Mouse (Mus musculus) hematopoietic stem cell, adult 5-6 weeks (primary cell): ENCODE data around the gene Olfr1339. TPM values are rescaled to one million over a fixed set of nuclear protein-coding genes. Genes with fewer than 3 reads are reported as not detected.

Experiments used
- ATAC-seq, 2 experiments: fragments of 125-278 bp in 1 of 2; replicated peaks in 1 of 2; 2 replicates each; pipeline ENCODE4 v1.8.0; 2016 to 2017; ENCODE audit warnings: inconsistent platforms in 2 of 2, mild to moderate bottlenecking in 2 of 2, moderate number of reproducible peaks in 2 of 2, low read depth in 1 of 2, moderate TSS enrichment in 1 of 2; ENCODE audit not compliant: low FRiP score in 2 of 2, poor library complexity in 2 of 2, severe bottlenecking in 2 of 2, insufficient read depth in 1 of 2, low TSS enrichment in 1 of 2
- total RNA-seq: library from RNA; stranded (forward); fragments of 172-1452, 232-1000 nt; gene quantifications from 2 replicates; pipeline ENCODE4 v1.2.3, GENCODE M21; 2017

The Olfr1339 gene
- total RNA-seq: not detected in 2 replicates

GRCm38 (mm10) chr4:118731875-118732274, at the start of gene Olfr1339:
Gene Olfr1339, plus strand, starts transcription at chr4:118732175.
- ATAC-seq: no peak

DNA sequence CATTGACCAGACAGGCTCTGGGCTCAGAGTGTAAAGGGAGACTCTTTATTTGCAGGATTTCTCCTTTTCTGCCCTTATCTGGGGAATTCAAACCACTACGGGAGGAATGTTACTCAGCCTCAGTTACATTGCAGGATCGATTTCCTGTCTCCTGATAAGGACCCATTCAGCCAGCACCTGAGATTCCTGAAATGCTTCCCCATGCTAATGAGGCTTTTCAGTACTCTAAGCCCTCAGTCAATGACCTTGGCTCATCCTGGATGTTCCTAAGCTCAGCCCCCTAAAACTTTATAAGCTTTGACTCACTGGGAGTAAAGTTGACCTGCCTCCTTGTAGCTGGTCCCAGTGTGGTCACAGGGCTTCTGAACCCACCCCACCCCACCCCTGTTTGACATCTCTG, 44.9 kb upstream of the Olfr1339 start:
- no peak for ATAC-seq

DNA sequence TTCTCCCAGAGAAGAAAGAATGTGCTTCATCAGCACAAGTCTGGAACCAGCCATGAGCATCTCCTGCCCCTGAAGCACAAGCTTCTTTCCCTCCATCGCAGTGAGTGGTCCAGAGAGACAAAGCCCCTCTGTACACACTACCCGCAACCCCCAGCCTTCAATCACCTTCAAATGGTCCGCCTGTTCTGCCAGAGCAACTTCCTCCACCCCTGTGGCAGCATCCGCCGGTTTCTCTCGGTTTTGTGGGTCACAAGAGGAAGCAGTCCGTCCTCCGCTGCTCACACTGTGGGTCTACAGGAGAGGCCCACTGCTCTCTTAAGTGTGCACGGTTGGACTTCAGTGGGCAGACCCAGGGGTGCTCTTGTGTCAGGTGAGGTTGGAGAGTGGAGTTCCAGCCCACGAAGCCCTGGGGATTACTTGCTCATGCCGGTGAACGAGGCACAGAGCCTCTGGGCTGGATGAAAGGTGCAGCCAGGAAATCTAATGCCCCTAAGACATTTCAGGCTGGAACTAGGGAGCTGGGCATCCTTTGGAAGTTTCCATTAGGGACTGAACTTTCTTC, 39.5 kb upstream of the Olfr1339 start, which contains the start of gene Olfr1342:
TSS of gene Olfr1342 (minus strand) at position 345 of the 562 bp plus-strand sequence.
- peak; percentile 60 to 69 for ATAC-seq

DNA sequence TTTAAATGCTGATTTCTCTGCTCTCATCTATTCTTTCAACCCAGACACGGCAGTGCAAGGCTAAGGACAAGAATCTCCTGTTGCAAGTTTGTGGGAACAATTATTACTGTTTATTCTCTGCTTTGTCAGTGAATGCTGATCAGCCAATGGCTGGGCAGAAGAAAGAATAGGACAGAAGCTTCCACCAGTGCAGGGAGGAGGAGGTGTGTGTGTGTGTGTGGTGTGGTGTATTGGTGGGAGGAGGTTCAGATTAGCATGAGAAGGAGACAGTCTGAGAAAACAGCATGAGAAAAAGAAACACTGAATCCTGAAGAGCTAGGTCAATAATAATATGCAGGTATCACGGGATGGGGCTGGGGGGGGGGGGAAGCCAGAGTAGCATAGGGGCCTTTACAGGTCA, 38.2 kb upstream of the Olfr1339 start:
- ATAC-seq: no peak

DNA sequence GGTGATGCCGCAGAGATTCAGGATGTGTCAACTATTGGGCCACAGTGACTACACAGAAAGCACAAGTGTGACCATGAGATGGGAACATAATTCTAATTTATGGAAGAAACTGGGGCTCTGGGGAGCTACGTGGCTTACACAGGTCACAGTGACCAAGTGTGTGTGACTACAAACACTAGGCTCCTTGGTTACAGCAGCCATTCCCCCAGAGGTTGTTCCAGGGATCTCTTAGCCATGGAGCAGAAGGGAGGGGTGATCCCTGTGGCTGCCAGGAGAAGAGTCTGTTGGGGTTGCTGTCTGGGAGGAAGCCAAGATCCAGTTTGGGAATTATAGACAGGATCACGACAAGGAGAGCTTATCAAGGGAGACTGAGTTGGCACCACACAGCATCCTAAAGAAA, 28.8 kb upstream of the Olfr1339 start, which contains the start of gene Olfr1341:
TSS of gene Olfr1341 (plus strand) at position 301 of the 400 bp plus-strand sequence.
- no peak for ATAC-seq

DNA sequence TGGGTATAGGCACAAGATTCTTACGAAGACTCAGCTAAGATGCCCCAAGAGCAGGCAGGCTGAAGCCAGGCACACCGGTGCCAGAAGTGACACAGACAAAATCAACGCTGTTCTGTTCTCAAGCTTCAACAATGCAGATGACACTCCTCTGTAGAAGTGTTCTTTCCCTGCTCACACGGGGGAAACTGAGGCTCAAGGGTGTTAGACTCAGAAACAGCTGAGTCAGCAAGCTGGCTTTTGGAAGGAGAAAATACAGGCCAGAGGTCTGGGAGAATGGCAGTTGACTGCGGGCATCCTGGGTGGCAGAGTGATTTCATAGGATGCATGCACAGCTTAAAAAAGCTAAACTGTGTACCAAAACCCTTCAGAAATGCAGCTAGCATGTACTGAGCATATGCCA, 23.9 kb upstream of the Olfr1339 start:
- no peak for ATAC-seq

- ATAC-seq: no peak
Measured at GRCm38 (mm10) chr4:118711656-118712055, 20.3 kb upstream of the Olfr1339 start.

DNA sequence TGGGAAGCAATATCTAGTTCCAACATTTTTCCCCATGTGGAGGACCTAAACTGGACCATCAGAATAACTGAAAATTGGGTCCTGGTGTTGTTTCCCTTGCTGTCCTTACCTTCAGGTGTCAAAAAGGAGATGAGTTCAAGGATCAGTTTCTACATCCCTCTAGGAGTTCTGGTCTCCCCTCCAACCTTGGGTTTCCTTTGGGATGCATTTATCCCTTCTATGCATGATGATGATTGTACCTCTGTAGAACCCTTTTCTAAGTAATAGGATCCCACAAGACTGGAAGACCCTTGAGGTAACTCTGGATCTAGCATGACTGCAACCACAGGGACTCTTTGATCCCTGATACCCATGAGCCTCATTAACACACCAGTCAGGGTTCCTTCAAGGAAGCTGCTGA, 12.1 kb upstream of the Olfr1339 start, which contains the start of gene Olfr1340:
TSS of gene Olfr1340 (plus strand) at position 301 of the 400 bp plus-strand sequence.
- no peak for ATAC-seq

DNA sequence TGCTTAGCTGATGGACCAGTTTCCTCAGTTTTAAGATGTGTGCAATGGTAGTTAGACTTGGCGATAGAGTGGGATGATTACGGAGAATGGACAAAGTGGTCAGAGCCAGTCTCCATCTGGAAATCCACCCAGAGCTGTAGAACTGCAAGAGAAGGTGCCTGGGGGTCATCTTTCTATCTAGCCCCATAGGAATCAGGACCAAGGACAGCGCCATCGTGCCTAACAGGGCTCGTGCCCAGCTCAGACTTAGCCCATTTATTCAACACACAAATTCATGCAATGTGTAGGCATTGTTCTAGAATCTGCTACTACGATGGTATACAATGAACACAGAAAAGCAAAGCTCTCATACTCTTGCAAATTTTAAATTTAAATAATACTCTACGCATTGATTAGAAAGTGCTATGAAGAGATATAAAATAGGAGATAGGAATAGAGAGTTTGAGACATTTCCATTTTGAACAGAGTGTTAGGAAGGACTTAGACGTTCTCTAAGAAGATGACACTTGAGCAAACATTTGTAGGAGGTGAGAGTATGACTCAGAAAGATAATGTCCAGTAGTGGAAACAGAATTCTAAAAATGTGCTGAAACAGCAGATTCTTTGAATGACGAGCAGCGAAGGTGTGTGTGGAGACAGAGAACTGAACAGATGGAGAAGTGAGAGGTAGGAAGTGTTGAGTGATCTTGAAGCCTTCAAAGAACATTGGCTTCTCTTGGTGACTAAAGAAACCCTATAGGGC, 10.1 kb upstream of the Olfr1339 start:
- ATAC-seq: no peak

DNA sequence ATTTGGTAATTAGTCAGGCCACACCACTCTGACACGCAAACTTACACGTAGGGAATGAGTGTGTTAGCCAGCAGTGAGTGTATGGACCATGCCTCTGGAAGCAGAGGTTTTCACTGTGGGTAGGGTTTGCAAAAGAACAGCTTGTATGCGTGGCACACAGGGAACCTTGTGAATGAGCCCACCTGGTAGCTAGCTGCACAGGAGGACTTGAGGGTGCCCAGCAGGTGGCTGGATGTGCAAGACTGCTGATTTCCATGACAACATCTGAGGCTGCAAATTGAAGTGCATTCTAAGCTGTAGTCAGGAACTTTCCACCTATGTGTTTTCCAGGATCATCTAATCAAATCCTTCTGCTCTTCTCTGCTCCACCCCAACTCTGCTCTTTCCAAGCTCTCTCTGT, 7.6 kb downstream of the Olfr1339 start:
- ATAC-seq: no peak

GRCm38 (mm10) chr4:118740988-118741698, 9.2 kb downstream of the Olfr1339 start:
- no peak for ATAC-seq

DNA sequence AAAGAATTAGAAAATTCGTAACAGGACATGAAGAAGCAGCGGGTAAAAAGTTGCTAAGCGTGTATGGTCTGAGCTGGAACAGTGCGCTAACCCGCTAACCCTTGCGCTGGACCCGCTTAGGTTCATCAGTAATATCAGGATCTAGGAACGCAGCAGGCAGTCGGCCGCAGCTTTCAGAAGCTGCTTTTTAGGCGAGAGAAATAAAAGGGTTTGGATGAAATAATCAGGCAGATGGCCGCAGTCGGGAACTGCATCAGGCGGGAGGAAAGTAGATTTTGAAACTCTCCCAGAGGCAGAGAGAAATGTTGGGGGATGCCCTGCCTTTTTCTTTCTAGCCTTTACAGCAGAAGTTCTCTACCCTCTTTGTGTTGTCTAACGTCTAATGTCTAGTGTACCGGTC, 9.9 kb downstream of the Olfr1339 start:
- no peak for ATAC-seq

DNA sequence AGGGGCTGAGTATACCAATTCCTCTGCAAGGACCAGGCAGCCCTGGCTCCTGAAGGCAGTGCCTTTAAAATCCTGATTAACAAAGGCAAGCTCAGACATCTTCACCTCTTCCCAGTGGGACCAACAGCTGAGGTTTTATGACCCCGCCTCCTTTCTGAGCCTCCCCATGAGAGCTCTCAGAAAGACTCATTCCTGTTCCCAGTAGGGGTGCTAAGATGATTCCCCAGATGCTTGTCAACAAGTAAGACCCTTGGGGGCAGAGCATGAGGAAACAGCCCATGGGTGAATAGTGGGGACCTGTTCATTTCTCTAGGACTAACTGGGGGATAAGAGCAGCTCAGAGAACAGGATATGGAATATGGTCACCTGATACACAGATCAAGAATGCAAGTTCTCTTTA, 26.7 kb downstream of the Olfr1339 start, which contains the start of gene Olfr1338:
TSS of gene Olfr1338 (minus strand) at position 101 of the 400 bp plus-strand sequence.
- ATAC-seq: no peak

DNA sequence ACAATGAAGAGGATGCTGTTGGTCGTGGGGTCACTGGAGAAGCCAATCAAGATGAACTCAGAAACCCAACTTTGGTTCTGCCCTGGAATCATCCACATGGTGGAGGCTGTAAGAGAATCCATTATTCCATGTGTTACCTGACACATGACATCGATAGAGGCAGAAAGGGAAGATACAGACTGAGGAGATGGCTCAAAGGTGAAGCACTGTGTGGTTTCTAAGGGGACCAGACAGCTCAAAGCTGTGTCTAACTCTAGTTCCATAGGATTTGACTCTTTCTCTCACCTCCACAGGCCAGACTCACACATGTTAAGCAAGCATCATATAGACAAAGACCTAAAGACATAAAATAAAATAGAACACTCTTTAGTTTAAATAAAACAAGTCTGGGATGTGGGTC, 50.5 kb downstream of the Olfr1339 start, which contains the start of gene Olfr1337:
TSS of gene Olfr1337 (minus strand) at position 101 of the 400 bp plus-strand sequence.
- ATAC-seq: no peak

Other genes starting within 250 kb of the Olfr1339 start
- gene Tie1, start 242.1 kb upstream of the Olfr1339 start, total RNA-seq: 23.3 and 24.5 TPM in 2 replicates
- gene 2610528J11Rik, start 205.2 kb upstream of the Olfr1339 start, total RNA-seq: not detected in 2 replicates
- gene Tmem125, start 188.1 kb upstream of the Olfr1339 start, total RNA-seq: not detected in 2 replicates
- gene Cfap57, start 111.4 kb upstream of the Olfr1339 start, total RNA-seq: 0.19 and 2.0 TPM in 2 replicates
- gene Ebna1bp2, start 111.4 kb upstream of the Olfr1339 start, total RNA-seq: 106 and 124 TPM in 2 replicates
- not detected in 2 replicates for gene Olfr62, start 73.2 kb upstream of the Olfr1339 start, total RNA-seq
- not detected in 2 replicates for gene Olfr1342, start 39.4 kb upstream of the Olfr1339 start, total RNA-seq
- gene Olfr1341, start 28.7 kb upstream of the Olfr1339 start, total RNA-seq: not detected in 2 replicates
- not detected in 2 replicates for gene Olfr1340, start 12.0 kb upstream of the Olfr1339 start, total RNA-seq
- gene Olfr1338, start 26.6 kb downstream of the Olfr1339 start, total RNA-seq: not detected in 2 replicates
- gene Olfr1337, start 50.4 kb downstream of the Olfr1339 start, total RNA-seq: not detected in 2 replicates
- not detected in 2 replicates for gene Olfr1335, start 77.8 kb downstream of the Olfr1339 start, total RNA-seq
- gene Olfr1333, start 104.1 kb downstream of the Olfr1339 start, total RNA-seq: not detected in 2 replicates
- not detected in 2 replicates for gene Olfr1331, start 132.5 kb downstream of the Olfr1339 start, total RNA-seq
- not detected in 2 replicates for gene Olfr1330, start 156.4 kb downstream of the Olfr1339 start, total RNA-seq
- not detected in 2 replicates for gene Olfr1329, start 185.3 kb downstream of the Olfr1339 start, total RNA-seq
- gene Olfr1328, start 206.4 kb downstream of the Olfr1339 start, total RNA-seq: not detected in 2 replicates
- gene Lao1, start 229.4 kb downstream of the Olfr1339 start, total RNA-seq: not detected in 2 replicates